Mouse (Mus musculus): ENCODE data around the gene Aldh5a1.

DNA sequence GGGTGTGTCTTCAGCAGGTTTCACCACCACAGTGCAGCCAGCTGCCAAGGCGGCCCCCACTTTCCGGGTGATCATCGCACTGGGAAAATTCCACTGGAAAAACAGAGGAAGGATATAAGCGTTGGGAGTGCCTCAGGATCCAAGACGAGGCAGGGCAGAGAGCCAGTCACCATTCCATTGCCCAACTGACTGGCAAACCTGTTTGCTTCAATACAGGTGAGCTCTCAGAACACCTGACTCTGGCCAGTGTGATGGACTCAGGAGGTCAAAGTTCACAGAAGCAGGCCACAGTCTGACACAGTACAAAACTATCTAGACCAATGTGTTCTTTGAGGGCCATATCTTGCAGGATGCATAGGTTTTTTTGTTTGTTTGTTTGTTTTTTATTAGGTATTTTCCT, 13.5 kb downstream of the Aldh5a1 start:
- TF ChIP-seq CTCF (IDR thresholded peaks at IDR 0.05; ENCODE audit: low read depth): no peak
- no peak for TF ChIP-seq EP300 (IDR thresholded peaks at IDR 0.05; ENCODE audit: low read depth)

Measured in liver, postnatal 0 days (tissue).